Mouse (Mus musculus) liver, adult 2 months (tissue): ENCODE data around the gene Tmco1. TPM values are rescaled to one million over a fixed set of nuclear protein-coding genes. Genes with fewer than 3 reads are reported as not detected.

Source experiments
- DNase-seq: peaks from one replicate; pipeline ENCODE4 v3.0.0-alpha.2; 2011; ENCODE audit warnings: low read depth, low spot score; ENCODE audit errors: extremely low read depth
- H3K27ac ChIP-seq: fragments of 200-500 bp; replicated peaks from 2 replicates; pipeline ENCODE4 v1.5.1; 2012; ENCODE audit warnings: low read depth, mild to moderate bottlenecking, control low read depth, inconsistent platforms, low read length; ENCODE audit not compliant: insufficient read depth
- H3K27me3 ChIP-seq: fragments of 200-500 bp; 2 replicates; pipeline ENCODE4 v1.6.1; 2012; ENCODE audit warnings: mild to moderate bottlenecking, moderate library complexity, low read length, inconsistent platforms; ENCODE audit not compliant: control insufficient read depth, insufficient read depth
- H3K36me3 ChIP-seq: fragments of 200-500 bp; 2 replicates; pipeline ENCODE4 v1.6.1; 2012; ENCODE audit warnings: low read length, inconsistent platforms; ENCODE audit not compliant: control insufficient read depth, insufficient read depth
- H3K4me1 ChIP-seq: fragments of 200-500 bp; 2 replicates; pipeline ENCODE4 v1.6.1; 2011; ENCODE audit warnings: low read length; ENCODE audit not compliant: control insufficient read depth, insufficient read depth
- H3K4me3 ChIP-seq: fragments of 200-500 bp; 2 replicates; pipeline ENCODE4 v1.5.1; 2011; ENCODE audit warnings: low read depth, mild to moderate bottlenecking, control low read depth, low read length, moderate library complexity; ENCODE audit not compliant: insufficient read depth
- H3K79me2 ChIP-seq: fragments of 200-500 bp; 2 replicates; pipeline ENCODE4 v1.6.1; 2012; ENCODE audit warnings: inconsistent platforms, mild to moderate bottlenecking, low read length, moderate library complexity; ENCODE audit not compliant: control insufficient read depth, insufficient read depth
- H3K9ac ChIP-seq: fragments of 200-500 bp; 2 replicates; pipeline ENCODE4 v1.6.1; 2012; ENCODE audit warnings: low read depth, mild to moderate bottlenecking, control low read depth, inconsistent platforms, low read length
- CTCF ChIP-seq: fragments of 200-500 bp; IDR thresholded peaks from 2 replicates; pipeline ENCODE4 v1.5.1; 2011; ENCODE audit warnings: low read depth, low read length, control low read depth
- POLR2A ChIP-seq: fragments of 200-500 bp; IDR thresholded peaks from 2 replicates; pipeline ENCODE4 v1.6.1; 2011; ENCODE audit warnings: low read length, control low read depth; ENCODE audit not compliant: insufficient read depth; ENCODE audit errors: extremely low read depth
- WGBS: fragments of 180-500 bp; shearing (Covaris S2); methylation state at CpG from one replicate; pipeline ENCODE4 v1.1.7; 2018; 5-methylcytosine and 5-hydroxymethylcytosine counted together
- polyA plus RNA-seq: library from polyadenylated mRNA; depleted of rRNA; stranded (reverse); fragments of >200 nt; gene quantifications from 2 replicates; pipeline ENCODE4 v1.2.3, GENCODE M21; 2012
- total RNA-seq: library from RNA; depleted of rRNA; stranded (reverse); fragments of >200 nt; gene quantifications from 2 replicates; pipeline ENCODE4 v1.2.3, GENCODE M21; 2014

Tmco1 gene
- total and polyA plus RNA-seq, 2 experiments = 71.5 to 162 TPM

GRCm38 (mm10) chr1:167363322-167363721 is 55.1 kb downstream of the Tmco1 start:
- 87% methylated on average over 5 of the region's 5 CpGs for WGBS
- Histone ChIP-seq H3K4me1 (no peaks in the 10 kb centered on the region), H3K79me2 (no peaks in the 10 kb centered on the region), H3K27me3 (no peaks in the 10 kb centered on the region), H3K36me3 (peaks cover 78% of the 10 kb centered on the region), H3K27ac (no peak overlapping the region), H3K9ac (no peak overlapping the region), H3K4me3 (no peak overlapping the region)
- no peak for DNase-seq
- TF ChIP-seq CTCF (no peak), POLR2A (no peak)

- TF ChIP-seq POLR2A (no peak), CTCF (no peak)
- H3K79me2 ChIP-seq = no peaks in the 10 kb centered on the region
- DNase-seq = peak; percentile 65
- H3K27ac ChIP-seq = no peak overlapping the region
- no peaks in the 10 kb centered on the region for H3K4me1 ChIP-seq
- H3K9ac ChIP-seq = no peak overlapping the region
- H3K4me3 ChIP-seq = no peak overlapping the region
- peaks cover 65% of the 10 kb centered on the region for H3K36me3 ChIP-seq
- no peaks in the 10 kb centered on the region for H3K27me3 ChIP-seq
- 61% methylated on average over 7 of the region's 7 CpGs for WGBS
Measured at GRCm38 (mm10) chr1:167365808-167366207, 57.6 kb downstream of the Tmco1 start.

GRCm38 (mm10) chr1:167366621-167367020 is 58.4 kb downstream of the Tmco1 start:
- Histone ChIP-seq H3K36me3 (peaks cover 60% of the 10 kb centered on the region), H3K27me3 (no peaks in the 10 kb centered on the region), H3K27ac (no peak overlapping the region), H3K9ac (no peak overlapping the region), H3K79me2 (no peaks in the 10 kb centered on the region), H3K4me3 (no peak overlapping the region), H3K4me1 (no peaks in the 10 kb centered on the region)
- WGBS = 82% methylated on average over 6 of the region's 6 CpGs
- TF ChIP-seq POLR2A = no peak
- TF ChIP-seq CTCF = no peak
- no peak for DNase-seq

GRCm38 (mm10) chr1:167368018-167368417 is 59.8 kb downstream of the Tmco1 start:
- 95% methylated on average over 4 of the region's 4 CpGs for WGBS

DNA sequence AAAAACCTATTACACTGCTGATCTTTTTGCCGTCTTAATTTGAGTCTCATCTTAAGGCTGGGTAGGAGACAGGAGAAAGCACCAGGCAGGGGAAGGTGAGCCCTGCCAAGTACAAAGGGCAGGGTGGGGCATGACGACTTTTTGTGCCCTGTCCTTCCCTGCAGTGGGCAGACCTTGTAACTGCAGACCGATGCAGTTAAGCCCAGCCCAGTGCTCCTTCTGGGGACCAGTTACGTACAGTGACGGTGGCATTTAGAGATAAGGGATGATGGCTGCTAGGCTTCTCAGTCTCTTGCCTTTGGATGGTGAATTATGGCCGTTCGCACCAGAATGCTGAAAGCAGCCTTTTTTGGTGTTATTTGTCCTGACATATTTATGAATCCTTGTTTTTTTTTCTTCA is 60.3 kb downstream of the Tmco1 start:
- TF ChIP-seq POLR2A (no peak), CTCF (no peak)
- WGBS = 69% methylated on average over 7 of the region's 7 CpGs
- Histone ChIP-seq H3K9ac (no peak overlapping the region), H3K36me3 (peaks cover 43% of the 10 kb centered on the region), H3K79me2 (no peaks in the 10 kb centered on the region), H3K4me1 (no peaks in the 10 kb centered on the region), H3K4me3 (no peak overlapping the region), H3K27me3 (no peaks in the 10 kb centered on the region), H3K27ac (no peak overlapping the region)
- no peak for DNase-seq

More at GRCm38 (mm10) chr1:167368018-167368417, 59.8 kb downstream of the Tmco1 start:
- Histone ChIP-seq H3K27ac (no peak overlapping the region), H3K79me2 (no peaks in the 10 kb centered on the region), H3K9ac (no peak overlapping the region), H3K4me1 (no peaks in the 10 kb centered on the region), H3K4me3 (no peak overlapping the region), H3K27me3 (no peaks in the 10 kb centered on the region), H3K36me3 (peaks cover 47% of the 10 kb centered on the region)
- DNase-seq = no peak
- TF ChIP-seq CTCF (no peak), POLR2A (no peak)

DNA sequence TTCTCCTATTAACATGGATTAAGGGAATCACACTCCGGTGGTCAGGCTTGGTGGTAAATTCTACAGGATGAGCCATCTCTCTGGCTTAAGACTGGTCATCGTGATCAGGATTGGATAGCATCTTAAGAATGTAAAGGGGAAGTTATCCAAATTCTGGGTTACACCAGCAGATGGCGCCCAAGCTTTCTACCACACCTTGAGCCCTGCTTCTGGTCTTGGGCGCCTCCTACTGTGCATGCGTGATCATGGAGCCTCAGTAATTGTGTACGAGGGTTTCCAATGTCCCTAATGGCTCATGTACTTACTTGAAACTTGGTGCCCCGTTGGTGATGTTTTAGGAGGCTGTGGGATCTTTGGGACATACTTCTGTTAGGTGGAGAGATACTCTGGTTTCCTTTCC is 61.7 kb downstream of the Tmco1 start:
- DNase-seq = peak; percentile 76
- peaks cover 30% of the 10 kb centered on the region for H3K36me3 ChIP-seq
- 5% methylated on average over 7 of the region's 7 CpGs for WGBS
- no peaks in the 10 kb centered on the region for H3K27me3 ChIP-seq
- H3K9ac ChIP-seq = no peak overlapping the region
- H3K27ac ChIP-seq = no peak overlapping the region
- TF ChIP-seq POLR2A (no peak), CTCF (peak; percentile 99)
- no peak overlapping the region for H3K4me3 ChIP-seq
- H3K79me2 ChIP-seq = no peaks in the 10 kb centered on the region
- peaks cover 5% of the 10 kb centered on the region; the same call in 1 of the 2 replicates for H3K4me1 ChIP-seq
